7 mouse cellular contexts compared by ENCODE assay signal in genomic region chr9:72638951-72639842, GRCm38 (mm10). TPM values are rescaled to one million over a fixed set of nuclear protein-coding genes. Genes with fewer than 3 reads are reported as not detected.
DNase-seq lines count a peak whose midpoint lies in the region; ATAC-seq lines count a peak whose summit lies in the region.

No protein-coding gene starts in this region.

- H3K4me2 ChIP-seq in embryonic facial prominence, embryonic 15.5 days (replicated peaks) = peak overlapping the region; percentile 52
- peak overlapping the region; percentile 56 for H3K4me2 ChIP-seq in midbrain, embryonic 15.5 days

- peak overlapping the region; percentile 35 for H3K4me3 ChIP-seq in embryonic facial prominence, embryonic 15.5 days (replicated peaks)
- peak overlapping the region; percentile 30 for H3K4me3 ChIP-seq in midbrain, embryonic 15.5 days

- H3K27me3 ChIP-seq in embryonic facial prominence, embryonic 15.5 days = no peaks in the 10 kb centered on the region
- H3K27me3 ChIP-seq in midbrain, embryonic 15.5 days (replicated peaks) = no peaks in the 10 kb centered on the region

- H3K9me3 ChIP-seq in embryonic facial prominence, embryonic 15.5 days (replicated peaks) = no peaks in the 10 kb centered on the region
- no peaks in the 10 kb centered on the region for H3K9me3 ChIP-seq in midbrain, embryonic 15.5 days

- WGBS in embryonic facial prominence, embryonic 15.5 days = 47% methylated on average over 9 of the region's 9 CpGs
- 25% methylated on average over 9 of the region's 9 CpGs for WGBS in midbrain, embryonic 15.5 days

- H3K36me3 ChIP-seq in embryonic facial prominence, embryonic 15.5 days = no peaks in the 10 kb centered on the region
- H3K36me3 ChIP-seq in midbrain, embryonic 15.5 days (replicated peaks) = no peaks in the 10 kb centered on the region

- peak; percentile 68 for DNase-seq in thymus, postnatal 0 days (ENCODE audit: low spot score)
- no peak for DNase-seq in thymus, postnatal 36 days
- peak; percentile 57 for DNase-seq in kidney, postnatal 10 days
- no peak for DNase-seq in testis, postnatal 14 days (ENCODE audit: low spot score)
- DNase-seq in cerebellum, adult 11-12 months = no peak

- peak; percentile 74 for ATAC-seq in embryonic facial prominence, embryonic 15.5 days (ENCODE audit: insufficient number of reproducible peaks, low FRiP score, low TSS enrichment, low read depth)
- peak; percentile 90 for ATAC-seq in midbrain, embryonic 15.5 days (replicated peaks)

- H3K4me1 ChIP-seq in embryonic facial prominence, embryonic 15.5 days = peaks cover 36% of the 10 kb centered on the region
- peaks cover 24% of the 10 kb centered on the region for H3K4me1 ChIP-seq in midbrain, embryonic 15.5 days

- peak overlapping the region; percentile 96 for H3K27ac ChIP-seq in embryonic facial prominence, embryonic 15.5 days (replicated peaks)
- peak overlapping the region; percentile 91 for H3K27ac ChIP-seq in midbrain, embryonic 15.5 days

- peak overlapping the region; percentile 33 for H3K9ac ChIP-seq in embryonic facial prominence, embryonic 15.5 days
- peak overlapping the region; percentile 22 for H3K9ac ChIP-seq in midbrain, embryonic 15.5 days

RNA-seq across cellular contexts. Expression of gene Nedd4, which starts 22.9 kb away (rescaled TPM):
- 159 and 162 TPM in 2 replicates for polyA plus RNA-seq in thymus, postnatal 0 days (2015; fragmentation: Nextera tagmentation; extraction: Ambion mirVana)
- polyA plus RNA-seq in embryonic facial prominence, embryonic 15.5 days (2015; fragmentation: Nextera tagmentation; extraction: Ambion mirVana) = 541 and 546 TPM in 2 replicates
- 436 and 451 TPM in 2 replicates for polyA plus RNA-seq in midbrain, embryonic 15.5 days (2015; fragmentation: Nextera tagmentation; extraction: Ambion mirVana)

Comparison
In these comparisons a context has a peak if more than half of its experiments do, and no peak if none do; other contexts are left out.
1. DNase-seq: peak in thymus, postnatal 0 days (single experiment) and kidney, postnatal 10 days (single experiment); none in thymus, postnatal 36 days (0 of 2), testis, postnatal 14 days (single experiment) and cerebellum, adult 11-12 months (single experiment).